Mouse (Mus musculus): ENCODE data around the gene Bace2. TPM values are rescaled to one million over a fixed set of nuclear protein-coding genes. Genes with fewer than 3 reads are reported as not detected.
A peak's percentile ranks its signal among the peaks of the same experiment; 100 is the strongest.

Gene Bace2
- 10 to 100 TPM; 16.3 to 20.8 TPM for total RNA-seq (2021)

- DNase-seq: peak; percentile 80 to 82
- intact Hi-C loops (cut with DNase I): loop anchor here (2.0 to 5.0 kb wide), 3 partner anchors 41 to 60 kb away; no protein-coding TSS in a partner anchor
Observed at GRCm38 (mm10) chr16:97356499-97357187, at the start of gene Bace2. Bace2 (plus strand) TSS chr16:97356742.

GRCm38 (mm10) chr16:97307594-97307993, 48.9 kb upstream of the Bace2 start:
- intact Hi-C loops (cut with DNase I): no loop called here

GRCm38 (mm10) chr16:97309796-97310569, 46.6 kb upstream of the Bace2 start:
- intact Hi-C loops (cut with DNase I): loop anchor here (5.0 kb wide), 4 partner anchors 157 to 467 kb away; no protein-coding TSS in a partner anchor
- no peak for DNase-seq

More at GRCm38 (mm10) chr16:97307594-97307993, 48.9 kb upstream of the Bace2 start:
- no peak for DNase-seq

GRCm38 (mm10) chr16:97310570-97310846, 46.0 kb upstream of the Bace2 start:
- no peak for DNase-seq
- intact Hi-C loops (cut with DNase I): loop anchor here (5.0 kb wide), 4 partner anchors 157 to 467 kb away; no protein-coding TSS in a partner anchor

DNA sequence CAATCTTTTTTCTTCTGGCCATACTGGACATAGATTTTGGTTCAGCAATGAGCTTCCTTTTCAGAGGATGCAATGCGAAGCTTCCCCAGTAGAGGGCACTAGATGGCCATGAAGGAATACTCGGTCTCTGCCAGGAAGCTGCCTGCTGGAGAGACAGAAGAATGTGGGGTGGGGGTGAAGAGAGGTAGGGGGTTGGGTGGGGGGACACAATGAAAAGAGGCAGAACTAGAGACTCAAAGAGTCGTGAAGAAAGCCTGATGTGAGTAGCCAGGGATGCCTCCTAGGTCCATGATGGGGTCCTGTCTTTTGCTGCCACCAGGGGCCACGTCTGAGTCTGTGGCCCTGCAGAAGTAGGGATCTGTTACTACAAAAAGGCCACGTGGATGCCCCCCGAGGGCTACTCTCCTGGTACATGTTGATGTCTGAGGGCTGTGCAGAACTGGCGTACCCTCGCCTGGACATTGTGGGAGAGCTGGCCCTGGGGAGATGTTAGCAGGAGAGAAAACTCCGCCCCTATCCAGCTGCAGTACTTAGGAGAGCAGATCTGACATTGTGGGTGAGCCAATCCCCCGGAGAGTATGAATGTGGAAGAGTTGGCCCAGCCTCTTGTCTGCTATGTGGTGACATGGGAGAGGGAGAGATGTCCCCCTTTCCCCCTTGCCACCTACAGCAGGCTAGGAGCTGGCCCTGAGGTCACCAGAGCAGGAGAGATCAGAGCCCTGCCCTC, 43.4 kb upstream of the Bace2 start:
- peak; percentile 76 to 87 for DNase-seq
- intact Hi-C loops (cut with DNase I): loop anchor here (1.0 to 5.0 kb wide), 7 partner anchors 44 to 464 kb away; partner anchors contain the start of gene Bace2

- no peak for DNase-seq
- intact Hi-C loops (cut with DNase I): no loop called here
Observed at GRCm38 (mm10) chr16:97321576-97321975, 35.0 kb upstream of the Bace2 start.

GRCm38 (mm10) chr16:97322604-97323003, 33.9 kb upstream of the Bace2 start:
- intact Hi-C loops (cut with DNase I): no loop called here
- DNase-seq: no peak

DNA sequence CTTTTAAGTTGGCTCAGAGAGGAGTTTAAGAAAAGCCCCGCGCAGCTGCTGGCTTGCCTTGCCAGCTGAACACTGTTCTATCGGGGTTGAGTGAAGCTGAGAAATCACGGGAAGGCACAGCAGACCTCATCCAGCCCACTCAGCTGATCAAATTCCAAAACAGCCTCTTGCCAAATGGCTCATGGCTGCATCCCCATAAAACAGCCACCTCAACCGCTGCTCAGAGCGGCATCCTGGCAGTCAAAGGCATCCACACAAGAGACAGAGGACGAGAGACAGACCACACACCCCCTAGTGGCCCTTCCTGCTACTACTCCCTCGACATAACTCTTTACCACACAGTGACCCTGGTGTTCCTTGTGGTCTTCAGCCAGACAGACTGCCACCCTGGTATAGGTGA, 30.6 kb upstream of the Bace2 start:
- peak in 1 of 2 experiments; percentile 12 for DNase-seq
- intact Hi-C loops (cut with DNase I): no loop called here

DNA sequence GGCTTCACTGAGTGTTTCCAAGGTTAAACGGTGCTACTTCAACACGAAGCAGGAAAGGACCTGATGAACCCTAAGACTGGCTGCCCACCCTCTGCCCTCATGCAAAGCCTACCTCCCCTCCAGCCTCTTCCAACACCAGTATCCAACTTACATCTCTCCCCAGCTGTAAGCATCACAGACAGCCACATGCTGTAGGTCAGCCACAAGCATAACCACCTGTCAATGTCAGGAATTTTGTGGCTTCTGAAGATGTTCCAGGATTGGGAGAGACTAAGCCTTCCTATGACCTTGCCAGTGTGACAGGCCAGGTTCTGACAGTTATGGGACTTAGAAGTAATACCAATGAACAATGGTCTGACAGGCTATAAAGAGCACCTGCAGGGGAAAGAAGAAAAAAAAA, 27.9 kb upstream of the Bace2 start:
- intact Hi-C loops (cut with DNase I): no loop called here
- DNase-seq: no peak

DNA sequence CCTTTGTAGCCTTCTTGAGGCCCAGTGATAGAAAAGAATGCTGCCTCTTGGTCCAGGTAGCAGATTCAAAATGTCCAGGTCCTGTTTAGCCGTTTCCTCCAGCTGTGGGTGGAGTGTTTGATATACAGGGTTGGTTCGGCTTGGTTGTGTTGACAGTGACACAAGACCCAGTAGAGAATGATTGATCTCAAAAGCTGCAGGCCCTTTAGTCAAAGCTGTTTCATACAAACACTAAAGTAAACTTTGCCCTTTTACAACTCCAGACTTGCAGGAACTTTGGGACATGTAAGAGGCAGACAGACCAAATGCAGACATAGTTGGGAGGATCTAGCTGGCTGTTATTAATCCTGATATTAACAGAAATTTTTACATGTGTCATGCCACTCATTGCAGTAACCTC, 3.5 kb upstream of the Bace2 start:
- no peak for DNase-seq
- intact Hi-C loops (cut with DNase I): no loop called here

- intact Hi-C loops (cut with DNase I): loop anchor here (5.0 kb wide), 1 partner anchor 43 kb away; no protein-coding TSS in a partner anchor
- no peak for DNase-seq
Observed at GRCm38 (mm10) chr16:97354632-97355031, 1.9 kb upstream of the Bace2 start.

GRCm38 (mm10) chr16:97357188-97357821, 763 bp downstream of the Bace2 start:
- intact Hi-C loops (cut with DNase I): loop anchor here (2.0 to 5.0 kb wide), 3 partner anchors 40 to 59 kb away; no protein-coding TSS in a partner anchor
- DNase-seq: peak; percentile 62 to 63

DNA sequence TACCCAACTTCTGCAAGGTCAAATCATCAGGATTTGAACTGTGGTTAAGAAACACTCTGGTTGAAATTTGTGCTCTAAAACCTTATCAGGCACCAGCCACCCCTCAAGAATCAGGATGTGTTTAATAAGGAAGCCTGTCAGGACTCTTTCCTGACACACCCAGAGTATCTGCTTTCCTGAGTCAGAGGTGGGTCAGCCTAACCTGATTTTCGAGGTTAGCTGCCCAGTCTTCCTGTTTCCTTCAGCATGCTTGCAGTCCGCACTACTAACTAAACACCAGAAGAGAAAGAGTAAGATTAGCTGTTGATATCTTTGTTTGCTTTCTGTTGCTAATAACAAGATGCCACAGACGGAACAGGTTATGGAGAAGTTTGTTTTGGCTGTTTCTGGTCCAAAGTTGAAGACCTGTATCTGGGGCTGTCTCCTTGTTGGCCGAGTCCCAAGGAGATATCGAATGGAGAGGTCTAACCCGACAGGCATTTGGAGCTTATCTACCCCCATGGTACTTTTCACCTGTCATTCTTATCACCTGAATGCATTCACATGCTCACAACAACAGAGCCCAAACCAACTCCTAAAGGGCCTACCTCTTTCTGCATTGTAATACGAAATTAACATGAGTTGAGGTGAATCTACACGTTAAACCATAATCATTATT, 5.8 kb downstream of the Bace2 start:
- intact Hi-C loops (cut with DNase I): no loop called here
- DNase-seq: no peak

GRCm38 (mm10) chr16:97366141-97366540, 9.6 kb downstream of the Bace2 start:
- no peak for DNase-seq
- intact Hi-C loops (cut with DNase I): no loop called here

DNA sequence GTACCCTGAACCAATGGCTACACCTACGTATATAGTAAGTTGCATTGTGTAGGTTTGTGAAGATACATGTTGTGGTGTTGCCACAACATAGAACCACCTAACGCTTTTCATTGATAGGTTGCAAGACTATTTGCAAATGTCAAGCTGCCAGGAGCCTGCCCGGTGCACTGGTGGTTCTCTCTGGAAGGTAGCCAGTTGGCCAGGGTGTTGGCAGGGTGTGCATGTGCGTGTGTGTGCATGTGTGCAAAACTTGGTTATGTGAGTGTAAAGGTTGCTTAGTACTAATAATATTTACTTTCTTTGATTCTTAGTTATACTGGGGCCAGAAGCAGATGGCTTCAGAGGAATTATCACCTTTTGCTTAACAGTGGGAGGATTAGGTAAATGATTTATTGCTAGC, 13.7 kb downstream of the Bace2 start:
- intact Hi-C loops (cut with DNase I): no loop called here
- DNase-seq: no peak

DNA sequence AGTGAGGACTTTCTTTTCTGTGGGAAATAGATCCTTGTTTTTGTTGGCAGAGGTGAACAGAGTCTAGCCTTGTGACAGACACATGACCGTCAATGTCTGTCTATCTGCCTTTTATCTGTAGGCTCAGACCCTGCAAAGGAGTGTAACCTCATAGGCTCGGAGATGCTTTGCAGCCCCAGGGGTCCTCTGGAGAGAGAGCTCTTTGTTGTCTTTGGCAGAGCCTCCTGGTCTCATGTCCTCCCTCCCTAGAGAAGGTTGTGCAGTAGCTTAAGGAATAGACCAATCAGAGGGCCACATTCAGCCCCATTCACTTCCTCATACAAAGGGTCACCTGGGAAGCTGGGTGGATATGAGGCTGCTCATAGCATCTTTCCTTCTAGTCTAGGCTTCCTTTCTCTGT, 31.4 kb downstream of the Bace2 start:
- intact Hi-C loops (cut with DNase I): no loop called here
- no peak for DNase-seq

DNA sequence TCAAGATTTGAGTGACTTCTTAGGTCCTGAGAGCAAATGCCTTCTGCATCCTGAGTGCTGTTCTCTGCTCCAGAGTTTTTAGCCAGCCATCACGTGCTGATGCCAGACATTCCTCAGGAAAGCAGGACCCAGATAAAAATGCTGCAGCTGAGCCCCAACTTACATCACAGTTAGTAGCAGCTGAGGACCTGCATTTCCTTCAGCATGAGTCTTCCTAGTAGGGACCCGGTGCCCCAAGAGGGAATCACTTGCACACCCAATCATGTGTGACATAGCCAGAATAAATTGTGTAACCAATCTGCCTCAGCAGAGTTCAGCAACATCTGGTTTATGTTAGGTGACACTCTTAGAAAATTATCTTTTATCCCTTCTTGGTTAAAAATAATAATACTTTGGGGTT, 34.7 kb downstream of the Bace2 start:
- intact Hi-C loops (cut with DNase I): no loop called here
- peak; percentile 14 to 25 for DNase-seq

DNA sequence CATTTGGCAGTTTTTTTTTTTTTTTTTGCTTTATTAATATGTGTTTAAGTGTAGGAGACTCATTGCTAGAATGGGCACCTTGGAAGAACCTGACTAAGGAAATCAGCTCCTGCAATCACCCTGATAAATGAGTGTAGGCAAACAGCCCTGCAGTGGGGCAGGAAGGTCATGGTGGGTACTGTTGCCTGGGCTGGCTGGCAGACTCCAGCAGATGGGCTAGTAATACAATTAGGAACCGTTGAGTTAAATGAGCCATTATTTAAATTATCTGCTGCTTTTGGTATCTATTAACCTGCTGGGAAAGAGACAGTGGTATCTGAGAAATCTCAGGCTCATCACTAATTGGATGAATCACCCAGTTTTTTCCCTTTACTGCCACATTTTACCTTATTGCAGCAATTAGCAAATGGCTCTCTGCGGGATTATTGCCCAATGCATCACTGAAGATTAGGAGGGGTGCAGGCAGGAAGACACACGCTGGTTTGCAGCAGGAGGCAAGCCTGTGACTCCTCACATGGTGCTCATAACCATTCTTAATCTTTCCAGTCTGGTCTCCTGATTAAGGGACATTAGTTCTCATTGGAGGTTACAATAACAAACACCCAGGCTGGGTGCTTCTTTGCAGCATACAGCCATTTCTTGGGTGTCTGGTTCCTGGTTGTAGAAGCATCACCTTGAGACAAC, 35.3 kb downstream of the Bace2 start:
- no peak for DNase-seq
- intact Hi-C loops (cut with DNase I): no loop called here

- intact Hi-C loops (cut with DNase I): loop anchor here (5.0 kb wide), 1 partner anchor 39 kb away; the partner anchor contains the start of gene Bace2
- DNase-seq: no peak
Observed at GRCm38 (mm10) chr16:97396436-97396835, 39.9 kb downstream of the Bace2 start.

Measured in heart, postnatal 36 days (tissue).